In genomic region chr5:24030579-24030969, GRCm38 (mm10) we compare ENCODE assay signal across 8 mouse cellular contexts. TPM values are rescaled to one million over a fixed set of nuclear protein-coding genes. Genes with fewer than 3 reads are reported as not detected.
DNase-seq lines count a peak whose midpoint lies in the region; ATAC-seq lines count a peak whose summit lies in the region.

Gene Fam126a, minus strand, starts transcription at chr5:24030690.

- peak within 1 kb of the TSS; percentile 74 for H3K4me2 ChIP-seq in heart, embryonic 13.5 days
- peak within 1 kb of the TSS; percentile 80 for H3K4me2 ChIP-seq in liver, embryonic 13.5 days
- peak within 1 kb of the TSS; percentile 87 for H3K4me2 ChIP-seq in stomach, embryonic 16.5 days (ENCODE audit: low read depth, low read length)

- no peaks in the 10 kb centered on the region for H3K9me3 ChIP-seq in heart, embryonic 13.5 days
- no peaks in the 10 kb centered on the region for H3K9me3 ChIP-seq in liver, embryonic 13.5 days (replicated peaks)
- no peaks in the 10 kb centered on the region for H3K9me3 ChIP-seq in stomach, embryonic 16.5 days (replicated peaks; ENCODE audit: control insufficient read depth, low read length)

- ATAC-seq in erythroid progenitor cell, adult 5-6 weeks (replicated peaks; ENCODE audit: low FRiP score, poor library complexity, severe bottlenecking) = peak; percentile 95
- peak; percentile 100 for ATAC-seq in heart, embryonic 13.5 days (ENCODE audit: extremely low read depth, insufficient number of reproducible peaks, low FRiP score, low TSS enrichment)
- peak; percentile 99 for ATAC-seq in liver, embryonic 13.5 days (ENCODE audit: low read depth)
- peak; percentile 100 for ATAC-seq in stomach, embryonic 16.5 days (ENCODE audit: insufficient read depth, low FRiP score)

- peak; percentile 97 for DNase-seq in CD4-positive helper T cell, adult 2 months (ENCODE audit: low read depth, low spot score)
- DNase-seq in brain, embryonic 18.5 days (ENCODE audit: low read depth, low spot score) = peak; percentile 94
- DNase-seq in kidney, postnatal 10 days = peak; percentile 96
- peak; percentile 95 for DNase-seq in liver, embryonic 13.5 days
- peak; percentile 92 for DNase-seq in neural tube, embryonic 10.5 days (ENCODE audit: extremely low spot score, low spot score)

- WGBS in heart, embryonic 13.5 days = 0% methylated on average over 16 of the region's 16 CpGs
- WGBS in liver, embryonic 13.5 days (ENCODE audit: insufficient replicate concordance) = under 1% methylated on average over 16 of the region's 16 CpGs
- WGBS in stomach, embryonic 16.5 days = 0% methylated on average over 16 of the region's 16 CpGs

- H3K27me3 ChIP-seq in heart, embryonic 13.5 days (replicated peaks) = no peaks in the 10 kb centered on the region
- no peaks in the 10 kb centered on the region for H3K27me3 ChIP-seq in liver, embryonic 13.5 days
- H3K27me3 ChIP-seq in stomach, embryonic 16.5 days (ENCODE audit: control insufficient read depth, insufficient read depth, low read length) = no peaks in the 10 kb centered on the region

- peaks cover 42% of the 10 kb centered on the region for H3K4me1 ChIP-seq in heart, embryonic 13.5 days
- peaks cover 45% of the 10 kb centered on the region for H3K4me1 ChIP-seq in liver, embryonic 13.5 days (replicated peaks)
- 0 out of 2 replicates have a peak, but pooled peaks cover 4% of the 10 kb centered on the region for H3K4me1 ChIP-seq in stomach, embryonic 16.5 days (ENCODE audit: control insufficient read depth, insufficient read depth, low read length)

- H3K36me3 ChIP-seq in heart, embryonic 13.5 days = peaks cover 4% of the 10 kb centered on the region; the same call in 1 of the 2 replicates
- peaks cover 12% of the 10 kb centered on the region for H3K36me3 ChIP-seq in liver, embryonic 13.5 days
- H3K36me3 ChIP-seq in stomach, embryonic 16.5 days (ENCODE audit: control insufficient read depth, insufficient read depth, low read length) = no peaks in the 10 kb centered on the region

- H3K9ac ChIP-seq in heart, embryonic 13.5 days = peak within 1 kb of the TSS; percentile 98
- H3K9ac ChIP-seq in liver, embryonic 13.5 days = peak within 1 kb of the TSS; percentile 100
- H3K9ac ChIP-seq in stomach, embryonic 16.5 days (ENCODE audit: low read length) = peak within 1 kb of the TSS; percentile 89

- H3K27ac ChIP-seq in heart, embryonic 13.5 days (replicated peaks) = peak within 1 kb of the TSS; percentile 89
- peak within 1 kb of the TSS; percentile 96 for H3K27ac ChIP-seq in liver, embryonic 13.5 days
- H3K27ac ChIP-seq in stomach, embryonic 16.5 days (ENCODE audit: low read length) = peak within 1 kb of the TSS; percentile 76

- H3K4me3 ChIP-seq in heart, embryonic 13.5 days = peak within 1 kb of the TSS; percentile 96
- H3K4me3 ChIP-seq in liver, embryonic 13.5 days (replicated peaks) = peak within 1 kb of the TSS; percentile 100
- peak within 1 kb of the TSS; percentile 86 for H3K4me3 ChIP-seq in stomach, embryonic 16.5 days (replicated peaks; ENCODE audit: low read length)

RNA-seq across cellular contexts. Expression of gene Fam126a, which starts in this region (rescaled TPM):
- 145 and 170 TPM in 2 replicates for total RNA-seq in erythroid progenitor cell, adult 5-6 weeks (2015; ENCODE audit: low replicate concordance)
- total RNA-seq in erythroid progenitor cell, adult 5-6 weeks (2017; ENCODE audit: low replicate concordance) = 145 and 177 TPM in 2 replicates
- 32.6 and 33.9 TPM in 2 replicates for polyA plus RNA-seq in heart, embryonic 13.5 days (2015; fragmentation: Nextera tagmentation; extraction: Ambion mirVana)
- 62.7 and 70.9 TPM in 2 replicates for polyA plus RNA-seq in liver, embryonic 13.5 days (2015; fragmentation: Nextera tagmentation; extraction: Ambion mirVana)
- polyA plus RNA-seq in stomach, embryonic 16.5 days (2015; fragmentation: Nextera tagmentation; extraction: Ambion mirVana) = 15.7 and 19.1 TPM in 2 replicates

Comparison
In these comparisons a context has a peak if more than half of its experiments do, and no peak if none do; other contexts are left out.
1. Peak in every context shown above with its lines: DNase-seq, ATAC-seq, H3K4me3 ChIP-seq and H3K27ac ChIP-seq.